ENCODE assay signal across 24 mouse cellular contexts in genomic region chr10:88860911-88861310, GRCm38 (mm10). TPM values are rescaled to one million over a fixed set of nuclear protein-coding genes. Genes with fewer than 3 reads are reported as not detected.
DNase-seq lines count a peak whose midpoint lies in the region; ATAC-seq and TF ChIP-seq lines count a peak whose summit lies in the region.
"Had no signal": no experiment of that assay in that cellular context is flagged by ENCODE, and none has a peak within 500 bp of the region (broad histone marks: within the 10 kb centered on the region; RNA-seq: fewer than 3 reads in every experiment).

No protein-coding gene starts in this region.

- H3K27ac ChIP-seq in intestine, embryonic 15.5 days = peak overlapping the region; percentile 2; the same call in 1 of the 2 replicates
- peak overlapping the region; percentile 70 for H3K27ac ChIP-seq in intestine, embryonic 16.5 days (ENCODE audit: low read length)
- H3K27ac ChIP-seq in intestine, postnatal 0 days (ENCODE audit: low read depth, low read length) = 0 out of 2 replicates have a peak overlapping the region, but pooled peaks have one; percentile 21

- H3K4me2 ChIP-seq in intestine, embryonic 15.5 days (replicated peaks) = no peak overlapping the region
- H3K4me2 ChIP-seq in intestine, embryonic 16.5 days (ENCODE audit: low read depth, low read length) = no peak overlapping the region
- no peak overlapping the region for H3K4me2 ChIP-seq in intestine, postnatal 0 days (replicated peaks; ENCODE audit: low read depth)

- no peak overlapping the region for H3K4me3 ChIP-seq in intestine, embryonic 15.5 days (replicated peaks)
- no peak overlapping the region for H3K4me3 ChIP-seq in intestine, embryonic 16.5 days (ENCODE audit: low read length)
- no peak overlapping the region for H3K4me3 ChIP-seq in intestine, postnatal 0 days (ENCODE audit: low read depth, low read length)

- DNase-seq in heart, adult 11 months = peak; percentile 45
- no peak for DNase-seq in heart, adult 8-10 months (ENCODE audit: low spot score)
- no peak for DNase-seq in kidney, adult 9 months
- no peak for DNase-seq in Muller cell, postnatal 12 days (ENCODE audit: inconsistent ontology term)
- DNase-seq in right cerebral cortex, adult 2 months (ENCODE audit: low spot score in 2 of 2) = no peak
- DNase-seq: adrenal gland, adult 2 months; adrenal gland, adult 8-10 months; adrenal gland, postnatal 10 days; adrenal gland, postnatal 14 days; adrenal gland, postnatal 25 days; adrenal gland, postnatal 36 days; B cell, adult 2 months; cerebellum, adult 11 months; cerebellum, adult 11-12 months; cerebellum, adult 18-20 months had no signal

- no peaks in the 10 kb centered on the region for H3K27me3 ChIP-seq in intestine, embryonic 15.5 days (replicated peaks)
- H3K27me3 ChIP-seq in intestine, embryonic 16.5 days (replicated peaks; ENCODE audit: control insufficient read depth, insufficient read depth, low read length) = no peaks in the 10 kb centered on the region
- no peaks in the 10 kb centered on the region for H3K27me3 ChIP-seq in intestine, postnatal 0 days (replicated peaks; ENCODE audit: control insufficient read depth, insufficient read depth, low read length)
- H3K27me3 ChIP-seq: CH12.LX, Patski had no signal

- no peaks in the 10 kb centered on the region for H3K9me3 ChIP-seq in intestine, embryonic 15.5 days
- H3K9me3 ChIP-seq in intestine, embryonic 16.5 days (ENCODE audit: control insufficient read depth, low read length) = no peaks in the 10 kb centered on the region
- no peaks in the 10 kb centered on the region for H3K9me3 ChIP-seq in intestine, postnatal 0 days (ENCODE audit: control insufficient read depth)
- H3K9me3 ChIP-seq: G1E had no signal

- no peaks in the 10 kb centered on the region for H3K36me3 ChIP-seq in intestine, embryonic 15.5 days
- H3K36me3 ChIP-seq in intestine, embryonic 16.5 days (ENCODE audit: control insufficient read depth, insufficient read depth, low read length) = no peaks in the 10 kb centered on the region
- H3K36me3 ChIP-seq in intestine, postnatal 0 days (ENCODE audit: control insufficient read depth, insufficient read depth) = no peaks in the 10 kb centered on the region
- H3K36me3 ChIP-seq: G1E had no signal

- no peak for TF ChIP-seq CTCF in intestine, postnatal 0 days (IDR thresholded peaks at IDR 0.05; ENCODE audit: low read depth)

- WGBS in intestine, embryonic 15.5 days = 49% methylated on average over 3 of the region's 3 CpGs
- 46% methylated on average over 3 of the region's 3 CpGs for WGBS in intestine, embryonic 16.5 days
- WGBS in intestine, postnatal 0 days = 29% methylated on average over 3 of the region's 3 CpGs

- H3K4me1 ChIP-seq in intestine, embryonic 15.5 days (replicated peaks) = no peaks in the 10 kb centered on the region
- H3K4me1 ChIP-seq in intestine, embryonic 16.5 days (ENCODE audit: control insufficient read depth, insufficient read depth, low read length) = no peaks in the 10 kb centered on the region
- no peaks in the 10 kb centered on the region; the same call in 1 of the 2 replicates for H3K4me1 ChIP-seq in intestine, postnatal 0 days (replicated peaks; ENCODE audit: control insufficient read depth, insufficient read depth, low read length)

- no peak overlapping the region for H3K9ac ChIP-seq in intestine, embryonic 15.5 days
- no peak overlapping the region for H3K9ac ChIP-seq in intestine, embryonic 16.5 days (ENCODE audit: low read depth, low read length)
- no peak overlapping the region for H3K9ac ChIP-seq in intestine, postnatal 0 days (ENCODE audit: low read depth, low read length)

- peak; percentile 50 for ATAC-seq in intestine, embryonic 15.5 days
- ATAC-seq in intestine, embryonic 16.5 days = peak; percentile 64
- ATAC-seq in intestine, postnatal 0 days = peak; percentile 70
- ATAC-seq: activated CD4-positive, CD25-positive, alpha-beta regulatory T cell, adult 4 months; CD4-positive, CD25-positive, alpha-beta regulatory T cell, adult 4 months; Patski had no signal

RNA-seq across cellular contexts. Expression of gene Slc5a8, which starts 24.9 kb away (rescaled TPM):
- total RNA-seq in heart, adult 8-10 months (2022) = not detected
- polyA plus RNA-seq in intestine, embryonic 15.5 days (2015; fragmentation: Nextera tagmentation; extraction: Ambion mirVana) = 0.97 and 1.4 TPM in 2 replicates
- polyA plus RNA-seq in intestine, embryonic 16.5 days (2015; fragmentation: Nextera tagmentation; extraction: Ambion mirVana) = 2.2 and 2.5 TPM in 2 replicates
- polyA plus RNA-seq in intestine, postnatal 0 days (2015; fragmentation: Nextera tagmentation; extraction: Ambion mirVana) = 3.3 and 4.9 TPM in 2 replicates
- total RNA-seq: MEL had no signal
- polyA plus RNA-seq: activated CD4-positive, CD25-positive, alpha-beta regulatory T cell, adult 4 months; G1E had no signal

RNA-seq across cellular contexts. Expression of gene Utp20, which starts 34.3 kb away (rescaled TPM):
- total RNA-seq in heart, adult 8-10 months (2022) = 10 to 100 TPM; 11.8 to 16.8 (median 15.5) TPM
- 15.5 and 15.9 TPM in 2 replicates for polyA plus RNA-seq in intestine, embryonic 15.5 days (2015; fragmentation: Nextera tagmentation; extraction: Ambion mirVana)
- polyA plus RNA-seq in intestine, embryonic 16.5 days (2015; fragmentation: Nextera tagmentation; extraction: Ambion mirVana) = 10.5 and 11.5 TPM in 2 replicates
- polyA plus RNA-seq in intestine, postnatal 0 days (2015; fragmentation: Nextera tagmentation; extraction: Ambion mirVana) = 4.6 and 5.1 TPM in 2 replicates

Comparison
In these comparisons a context has a peak if more than half of its experiments do, and no peak if none do; other contexts are left out.
1. H3K27ac ChIP-seq: peak in every context shown above with its lines; median percentile 70 in intestine, embryonic 16.5 days; 21 in intestine, postnatal 0 days; 2 in intestine, embryonic 15.5 days.